Mouse (Mus musculus) stomach, postnatal 0 days (tissue): ENCODE data around the gene Chmp2a. TPM values are rescaled to one million over a fixed set of nuclear protein-coding genes. Genes with fewer than 3 reads are reported as not detected.

Experiments used
- ATAC-seq: fragments of 200-750 bp; cut with Nextera tagmentation; 2 replicates; pipeline ENCODE4 v1.8.0; 2017; ENCODE audit not compliant: low FRiP score, low TSS enrichment
- DNase-seq: peaks from one replicate; pipeline ENCODE4 v3.0.0-alpha.2; 2016; ENCODE audit warnings: low spot score
- H3K27ac ChIP-seq: fragments of 300-500 bp; sonication (generic); replicated peaks from 2 replicates; pipeline ENCODE4 v1.5.1; 2014; ENCODE audit warnings: mild to moderate bottlenecking, control low read depth
- H3K27me3 ChIP-seq: fragments of 300-500 bp; sonication (generic); 2 replicates; pipeline ENCODE4 v1.6.1; 2014; ENCODE audit warnings: low read length; ENCODE audit not compliant: control insufficient read depth, insufficient read depth
- H3K36me3 ChIP-seq: fragments of 300-500 bp; sonication (generic); 2 replicates; pipeline ENCODE4 v1.6.1; 2014; ENCODE audit warnings: low read length, mixed read lengths; ENCODE audit not compliant: control insufficient read depth, insufficient read depth
- H3K4me1 ChIP-seq: fragments of 300-500 bp; sonication (generic); replicated peaks from 2 replicates; pipeline ENCODE4 v1.6.1; 2014; ENCODE audit warnings: antibody characterized with exemption; ENCODE audit not compliant: control insufficient read depth, insufficient read depth
- H3K4me2 ChIP-seq: fragments of 300-500 bp; sonication (generic); replicated peaks from 2 replicates; pipeline ENCODE4 v1.6.1; 2014; ENCODE audit warnings: low read depth, mild to moderate bottlenecking, control low read depth, moderate library complexity
- H3K4me3 ChIP-seq: fragments of 300-500 bp; sonication (generic); 2 replicates; pipeline ENCODE4 v1.5.1; 2014; ENCODE audit warnings: low read depth, low read length, control low read depth
- H3K9ac ChIP-seq: fragments of 300-500 bp; sonication (generic); 2 replicates; pipeline ENCODE4 v1.6.1; 2014; ENCODE audit warnings: mild to moderate bottlenecking, low read length, control low read depth, mixed read lengths
- H3K9me3 ChIP-seq: fragments of 300-500 bp; sonication (generic); 2 replicates; pipeline ENCODE4 v1.6.1; 2016; ENCODE audit warnings: low read length; ENCODE audit not compliant: control insufficient read depth
- CTCF ChIP-seq: IDR thresholded peaks from 2 replicates; pipeline ENCODE4 v1.5.1; 2016; ENCODE audit warnings: antibody characterized with exemption, low read depth, mild to moderate bottlenecking, moderate library complexity
- EP300 ChIP-seq: optimal IDR thresholded peaks from 2 replicates; pipeline ENCODE3; 2016; ENCODE audit warnings: antibody characterized with exemption
- WGBS: fragments of 180-500 bp; shearing (Covaris S2); extraction: QIAGEN DNeasy Blood & Tissue Kit; methylation state at CpG from one replicate; pipeline ENCODE4 v1.1.7; 2014; 5-methylcytosine and 5-hydroxymethylcytosine counted together
- polyA plus RNA-seq: library from polyadenylated mRNA; unstranded; fragments of >200 nt; fragmentation: Nextera tagmentation; extraction: Ambion mirVana; gene quantifications from 2 replicates; pipeline ENCODE4 v1.2.1, GENCODE M21; 2015

Gene Chmp2a
- polyA plus RNA-seq, 1 experiment from 2014 or later, result 271 TPM

GRCm38 (mm10) chr7:13054287-13055010 lies 19.8 kb upstream of the Chmp2a start, which contains the start of gene Mzf1:
Gene Mzf1 (minus strand): TSS chr7:13054764.
- TF ChIP-seq CTCF, result no peak
- TF ChIP-seq EP300, result no peak
- Histone ChIP-seq H3K36me3 (no peaks in the 10 kb centered on the region), H3K4me1 (no peaks in the 10 kb centered on the region), H3K9ac (peak within 1 kb of the TSS; percentile 60), H3K27me3 (no peaks in the 10 kb centered on the region), H3K4me3 (peak within 1 kb of the TSS; percentile 59), H3K4me2 (peak within 1 kb of the TSS; percentile 63), H3K27ac (peak within 1 kb of the TSS; percentile 53; the same call in 1 of the 2 replicates), H3K9me3 (no peaks in the 10 kb centered on the region)
- DNase-seq (peak; percentile 91), ATAC-seq (peak; percentile 96)
- under 1% methylated on average over 41 of the region's 41 CpGs for WGBS

GRCm38 (mm10) chr7:13053961-13054286 lies 19.3 kb upstream of the Chmp2a start:
- TF ChIP-seq EP300, result no peak
- 0 out of 2 replicates have a peak, but pooled peaks have one; percentile 4 for TF ChIP-seq CTCF
- no peak for DNase-seq
- peak overlapping the region; percentile 53; the same call in 1 of the 2 replicates for H3K27ac ChIP-seq

GRCm38 (mm10) chr7:13053501-13053900 lies 18.9 kb upstream of the Chmp2a start:
- Histone ChIP-seq H3K27ac (no peak overlapping the region), H3K36me3 (no peaks in the 10 kb centered on the region), H3K4me3 (peak overlapping the region; percentile 59), H3K4me2 (peak overlapping the region; percentile 63), H3K9me3 (no peaks in the 10 kb centered on the region), H3K4me1 (no peaks in the 10 kb centered on the region), H3K27me3 (no peaks in the 10 kb centered on the region), H3K9ac (no peak overlapping the region)
- no peak for DNase-seq
- whole genome bisulfite sequencing, result 95% methylated on average over 2 of the region's 2 CpGs
- TF ChIP-seq CTCF, result 0 out of 2 replicates have a peak, but pooled peaks have one; percentile 9
- TF ChIP-seq EP300, result no peak
- no peak for ATAC-seq

More at GRCm38 (mm10) chr7:13053961-13054286, 19.3 kb upstream of the Chmp2a start:
- Histone ChIP-seq H3K4me1 (no peaks in the 10 kb centered on the region), H3K9me3 (no peaks in the 10 kb centered on the region), H3K27me3 (no peaks in the 10 kb centered on the region), H3K9ac (peak overlapping the region; percentile 60), H3K4me2 (peak overlapping the region; percentile 63), H3K4me3 (peak overlapping the region; percentile 59), H3K36me3 (no peaks in the 10 kb centered on the region)
- 1% methylated on average over 15 of the region's 15 CpGs for WGBS
- no peak for ATAC-seq

GRCm38 (mm10) chr7:13053001-13053400 lies 18.4 kb upstream of the Chmp2a start:
- 86% methylated on average over 13 of the region's 13 CpGs for WGBS
- Histone ChIP-seq H3K27me3 (no peaks in the 10 kb centered on the region), H3K27ac (no peak overlapping the region), H3K4me1 (no peaks in the 10 kb centered on the region), H3K9me3 (no peaks in the 10 kb centered on the region), H3K9ac (no peak overlapping the region), H3K36me3 (no peaks in the 10 kb centered on the region), H3K4me3 (no peak overlapping the region), H3K4me2 (no peak overlapping the region)
- DNase-seq, result no peak
- TF ChIP-seq CTCF (no peak), EP300 (no peak)
- no peak for ATAC-seq

- peak; percentile 75 for DNase-seq
- WGBS, result 4% methylated on average over 2 of the region's 2 CpGs
- no peak overlapping the region for H3K27ac ChIP-seq
- no peak overlapping the region for H3K4me2 ChIP-seq
- ATAC-seq, result peak; percentile 72
- no peak overlapping the region for H3K9ac ChIP-seq
- H3K4me3 ChIP-seq, result no peak overlapping the region
- H3K36me3 ChIP-seq, result no peaks in the 10 kb centered on the region
- H3K4me1 ChIP-seq, result peaks cover 3% of the 10 kb centered on the region; the same call in 1 of the 2 replicates
- TF ChIP-seq EP300 (no peak), CTCF (peak; percentile 94)
- H3K9me3 ChIP-seq, result no peaks in the 10 kb centered on the region
- peaks cover 3% of the 10 kb centered on the region; the same call in 1 of the 2 replicates for H3K27me3 ChIP-seq
These were observed 11.5 kb upstream of the Chmp2a start for GRCm38 (mm10) chr7:13046084-13046483.

- Histone ChIP-seq H3K9me3 (no peaks in the 10 kb centered on the region), H3K4me2 (peak overlapping the region; percentile 77), H3K9ac (peak overlapping the region; percentile 54), H3K36me3 (no peaks in the 10 kb centered on the region), H3K27ac (no peak overlapping the region), H3K4me1 (peaks cover 3% of the 10 kb centered on the region; the same call in 1 of the 2 replicates), H3K4me3 (peak overlapping the region; percentile 42), H3K27me3 (peaks cover 3% of the 10 kb centered on the region; the same call in 1 of the 2 replicates)
- WGBS, result 6% methylated on average over 23 of the region's 23 CpGs
- no peak for ATAC-seq
- peak; percentile 18 for DNase-seq
- no peak for TF ChIP-seq CTCF
- TF ChIP-seq EP300, result no peak
These were observed 9.6 kb upstream of the Chmp2a start for GRCm38 (mm10) chr7:13044254-13044625.
